Mouse (Mus musculus) cerebellum, adult (tissue): Measurements from ENCODE around the gene Tmem208.

ENCODE experiments used
- ATAC-seq: cut with Nextera tagmentation; 2 replicates; pipeline ENCODE4 v1.9.2; 2017; ENCODE audit warnings: mild to moderate bottlenecking, moderate library complexity, mixed read lengths; ENCODE audit not compliant: insufficient number of reproducible peaks, low FRiP score, low TSS enrichment

The Tmem208 gene

DNA sequence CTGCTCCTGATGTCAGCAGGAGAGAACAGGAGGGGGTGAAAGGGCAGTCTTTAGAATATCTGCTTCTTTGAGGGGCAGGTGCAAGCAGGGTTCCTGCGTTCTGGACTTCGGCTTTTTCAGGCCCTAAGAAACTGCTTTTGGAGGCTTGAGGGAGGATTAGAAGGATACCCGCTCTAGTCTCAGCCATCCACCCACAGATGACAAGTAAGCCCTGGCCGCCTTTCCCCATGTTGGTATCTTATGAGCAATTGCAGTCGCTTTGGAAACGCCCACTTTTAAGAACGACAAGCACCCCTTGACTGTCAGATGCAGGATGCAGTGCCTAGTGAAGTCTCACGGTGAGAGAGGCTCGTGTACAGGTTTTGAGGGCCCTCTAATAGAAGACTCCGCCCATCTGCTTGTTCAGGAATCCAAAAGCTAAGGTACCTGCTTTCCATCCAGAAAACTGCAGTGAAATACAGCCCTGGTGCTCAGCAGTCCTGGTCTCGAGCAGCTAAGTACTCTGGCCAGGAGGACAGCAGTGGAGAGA, 7.4 kb upstream of the Tmem208 start:
- no peak for ATAC-seq

GRCm38 (mm10) chr8:105323183-105323582, 3.0 kb upstream of the Tmem208 start:
- ATAC-seq: no peak

- peak; percentile 64 for ATAC-seq
Observed at GRCm38 (mm10) chr8:105325641-105326093, 487 bp upstream of the Tmem208 start.

DNA sequence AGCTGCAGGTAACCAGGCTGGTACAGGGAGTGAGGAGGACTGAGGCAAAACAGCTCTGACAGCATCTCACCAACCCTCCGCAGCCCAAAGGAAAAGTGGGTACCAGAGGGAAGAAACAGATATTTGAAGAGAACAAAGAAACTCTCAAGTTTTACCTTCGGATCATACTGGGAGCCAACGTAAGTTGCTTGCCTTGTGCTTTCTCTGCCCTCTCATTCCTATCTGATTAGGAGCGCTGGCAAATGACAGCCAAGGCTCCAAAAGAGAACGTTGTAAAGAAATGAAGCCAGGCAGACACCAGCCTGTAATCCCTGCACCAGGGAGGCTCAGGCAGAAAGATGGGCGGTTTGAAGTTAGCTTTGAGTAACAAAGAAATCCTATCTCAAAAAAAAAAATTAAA, 814 bp downstream of the Tmem208 start:
- ATAC-seq: no peak

DNA sequence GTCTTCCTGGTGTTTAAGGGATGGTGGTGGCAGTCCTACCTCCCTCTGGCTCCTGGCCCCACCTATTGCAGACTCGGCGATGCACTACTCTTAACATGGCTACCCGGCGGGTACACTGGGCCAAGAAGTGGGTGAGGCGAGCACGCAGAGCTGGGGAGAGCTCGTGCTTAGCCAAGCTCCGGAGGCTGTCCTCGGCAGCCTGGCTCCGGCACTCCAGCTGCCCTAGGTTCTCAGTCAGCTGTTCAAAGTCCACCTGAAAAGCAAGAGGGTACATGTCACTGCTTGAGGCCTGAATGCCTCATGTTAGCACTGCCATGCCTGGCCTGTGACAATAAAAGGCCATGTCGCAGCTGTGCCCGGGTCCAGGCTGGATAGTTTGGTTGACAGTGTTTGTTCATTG, 4.2 kb downstream of the Tmem208 start:
- no peak for ATAC-seq

DNA sequence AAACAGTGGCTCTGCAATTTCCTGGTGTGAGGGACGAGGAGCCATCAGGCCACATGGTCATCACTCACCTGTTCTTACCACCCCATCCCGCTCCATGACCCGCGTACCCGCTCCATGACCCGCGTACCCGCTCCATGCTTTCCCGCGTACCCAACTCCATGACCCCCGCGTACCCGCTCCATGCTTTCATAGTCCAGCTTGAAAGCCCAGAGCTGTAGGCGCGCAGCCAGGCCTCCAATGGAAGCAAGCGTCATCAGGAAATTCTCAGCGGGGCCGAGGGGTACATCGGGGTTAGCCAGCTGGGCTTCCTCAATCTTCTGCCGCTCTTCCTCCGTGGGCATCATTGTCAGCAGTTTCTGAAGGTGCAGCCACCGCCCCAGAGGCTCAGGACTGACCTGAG, 5.3 kb downstream of the Tmem208 start:
- ATAC-seq: no peak

DNA sequence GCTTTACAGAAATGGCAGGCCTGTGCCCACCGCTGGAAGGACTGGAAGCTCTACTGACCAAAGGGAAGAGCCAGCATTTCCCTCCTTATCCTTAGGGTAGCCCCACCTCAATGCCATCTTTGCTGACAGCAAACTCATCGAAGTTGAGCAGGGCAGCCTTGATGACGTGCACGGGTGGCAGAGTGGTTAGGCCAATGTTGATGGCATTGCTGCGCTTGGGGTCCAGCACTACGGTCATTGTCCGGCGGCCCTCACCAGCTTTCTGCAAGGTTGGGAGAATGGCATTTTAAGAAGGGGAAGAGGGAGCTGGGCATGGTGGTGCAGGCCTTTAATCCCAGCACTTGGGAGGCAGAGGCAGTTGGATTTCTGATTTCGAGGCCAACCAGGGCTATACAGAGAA, 5.8 kb downstream of the Tmem208 start:
- ATAC-seq: no peak

DNA sequence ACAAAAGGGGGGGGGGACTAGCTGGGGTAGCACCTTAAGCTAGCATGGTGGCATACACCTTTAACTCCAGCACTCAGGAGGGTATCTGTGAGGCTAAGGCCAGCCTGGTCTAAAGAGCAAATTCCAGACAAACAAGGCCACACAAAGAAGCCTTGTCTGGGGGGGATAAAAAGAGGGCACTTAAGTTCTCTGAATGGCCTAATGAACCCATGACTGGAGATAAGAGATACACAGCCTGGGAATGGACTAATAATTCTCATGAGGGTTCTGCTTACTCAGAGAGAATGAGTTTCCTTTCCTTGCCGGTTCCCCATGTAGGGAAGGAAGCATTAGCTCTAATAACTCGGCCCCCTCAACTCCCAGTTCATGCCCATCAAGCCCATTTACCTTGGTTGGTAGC, 6.4 kb downstream of the Tmem208 start:
- ATAC-seq: no peak

- ATAC-seq: no peak
Observed at GRCm38 (mm10) chr8:105336373-105337130, 10.4 kb downstream of the Tmem208 start.

DNA sequence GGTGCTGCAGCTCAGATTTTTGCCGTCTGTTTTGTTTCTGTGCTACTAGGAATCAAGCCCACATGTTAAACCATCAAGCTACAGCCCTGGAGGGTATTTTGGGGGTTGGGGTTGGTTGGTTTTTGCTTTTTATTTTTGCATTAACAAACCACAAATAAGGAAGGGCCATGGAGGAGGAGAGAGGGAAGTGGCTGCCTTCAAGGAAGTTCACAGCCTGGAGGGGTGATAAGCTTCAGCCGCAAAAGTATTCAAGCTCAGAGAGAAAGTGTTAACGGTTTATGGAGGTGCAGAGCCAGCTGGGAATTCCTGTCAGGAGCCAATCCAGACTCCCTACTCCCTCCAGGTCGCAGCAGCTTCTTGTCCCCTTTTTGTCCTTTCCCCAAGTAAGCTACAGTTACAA, 12.8 kb downstream of the Tmem208 start:
- no peak for ATAC-seq

DNA sequence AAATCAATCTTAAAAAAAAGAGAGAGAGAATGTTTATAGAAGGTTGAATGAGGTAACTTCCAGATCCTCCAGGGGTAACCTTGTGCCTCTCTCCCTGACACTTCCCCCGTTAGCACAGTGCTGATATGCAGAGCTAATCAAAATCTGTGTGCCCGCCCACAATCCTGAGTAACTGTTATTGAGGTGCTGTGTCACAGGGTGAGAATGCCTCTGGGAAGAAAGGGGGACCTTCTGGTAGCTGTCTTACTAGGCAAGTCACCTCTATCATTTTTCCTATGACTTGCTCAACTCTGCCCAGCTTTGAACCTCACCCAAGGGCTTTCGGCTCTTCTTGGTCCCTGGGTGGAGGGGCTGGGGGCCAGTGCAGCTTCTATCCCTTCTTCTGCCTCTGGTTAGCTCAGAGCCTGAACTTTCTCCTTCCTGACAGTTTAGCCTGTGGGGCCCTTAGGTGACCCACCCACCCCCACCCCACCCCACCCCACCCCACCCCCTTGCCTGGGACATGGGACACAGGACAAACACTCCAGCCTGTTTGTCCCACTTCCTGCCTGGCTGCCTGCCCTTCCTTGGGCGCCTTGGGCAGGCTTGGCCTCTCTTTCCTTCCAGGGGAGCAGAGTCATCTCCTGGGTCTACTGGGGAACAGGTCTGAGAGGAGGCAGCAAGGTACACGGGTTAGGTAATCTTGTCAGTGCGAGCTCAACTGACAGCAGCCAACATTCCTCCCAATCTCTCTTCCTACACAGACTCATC, 13.9 kb downstream of the Tmem208 start:
- no peak for ATAC-seq

DNA sequence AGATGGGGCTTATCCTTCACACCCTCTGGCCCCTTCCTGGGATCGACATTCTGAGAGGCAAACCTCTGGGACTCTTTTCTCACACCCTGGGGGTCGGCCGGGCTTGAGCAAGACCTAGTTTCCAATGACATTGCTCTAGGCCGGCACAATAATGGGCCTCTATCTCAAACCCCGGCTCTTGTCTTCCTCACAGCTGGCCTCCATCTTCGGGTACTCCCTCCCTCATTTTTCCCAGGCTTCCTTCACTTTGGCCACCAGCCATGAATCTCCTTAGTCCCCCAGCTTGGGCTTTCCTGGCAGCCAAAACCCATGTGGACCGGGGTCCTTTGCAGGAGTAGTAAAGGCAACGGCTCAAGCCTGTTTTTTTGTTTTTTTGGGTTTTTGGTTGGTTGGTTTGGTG, 15.2 kb downstream of the Tmem208 start:
- no peak for ATAC-seq

GRCm38 (mm10) chr8:105342768-105343167, 16.6 kb downstream of the Tmem208 start:
- no peak for ATAC-seq

GRCm38 (mm10) chr8:105343791-105344574, 17.8 kb downstream of the Tmem208 start:
- ATAC-seq: no peak

DNA sequence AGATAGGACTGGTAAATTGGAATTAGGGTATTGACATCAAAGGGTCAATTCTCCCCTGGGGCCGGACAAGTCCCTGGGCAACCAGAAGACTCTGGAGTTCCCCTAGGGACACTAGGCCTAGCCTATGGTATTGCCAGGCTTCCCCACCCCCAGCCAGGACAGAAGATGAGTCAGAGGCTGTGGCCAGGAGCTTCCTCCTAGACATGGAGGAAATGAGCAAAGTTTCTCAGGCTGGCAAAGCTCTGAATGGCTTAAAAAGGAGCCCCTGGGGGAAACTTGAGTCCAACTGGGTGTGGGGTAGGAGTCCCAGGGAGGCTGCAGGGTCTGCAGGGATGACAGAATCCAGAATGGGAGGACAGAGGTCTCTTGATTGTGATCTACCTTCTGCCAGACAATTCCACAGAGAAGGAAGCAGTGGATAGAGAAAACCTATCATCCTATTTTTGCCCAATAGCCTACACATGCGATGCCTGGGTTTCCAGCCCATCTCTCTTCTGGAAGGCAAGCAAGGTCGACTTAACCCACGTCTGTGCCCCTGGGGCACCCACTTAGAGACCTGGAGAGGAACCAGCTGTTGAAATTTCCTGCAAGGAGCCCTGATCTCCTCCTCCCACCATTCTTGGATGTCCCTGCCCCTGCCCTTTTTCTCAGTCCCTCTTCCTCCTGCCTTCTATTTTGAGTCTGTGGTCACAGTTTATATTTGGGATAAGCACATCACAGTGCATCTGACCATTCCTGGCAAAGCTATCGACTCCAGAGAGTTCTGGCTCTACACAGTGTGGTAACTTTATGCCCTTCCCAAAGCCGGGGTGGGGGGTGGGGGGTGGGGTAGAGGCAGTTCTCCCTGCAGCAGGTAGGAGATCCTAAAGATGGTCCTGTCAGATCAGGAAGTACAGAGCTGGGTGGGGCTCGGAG, 19.2 kb downstream of the Tmem208 start:
- no peak for ATAC-seq

- no peak for ATAC-seq
Observed at GRCm38 (mm10) chr8:105346611-105347427, 20.7 kb downstream of the Tmem208 start.

DNA sequence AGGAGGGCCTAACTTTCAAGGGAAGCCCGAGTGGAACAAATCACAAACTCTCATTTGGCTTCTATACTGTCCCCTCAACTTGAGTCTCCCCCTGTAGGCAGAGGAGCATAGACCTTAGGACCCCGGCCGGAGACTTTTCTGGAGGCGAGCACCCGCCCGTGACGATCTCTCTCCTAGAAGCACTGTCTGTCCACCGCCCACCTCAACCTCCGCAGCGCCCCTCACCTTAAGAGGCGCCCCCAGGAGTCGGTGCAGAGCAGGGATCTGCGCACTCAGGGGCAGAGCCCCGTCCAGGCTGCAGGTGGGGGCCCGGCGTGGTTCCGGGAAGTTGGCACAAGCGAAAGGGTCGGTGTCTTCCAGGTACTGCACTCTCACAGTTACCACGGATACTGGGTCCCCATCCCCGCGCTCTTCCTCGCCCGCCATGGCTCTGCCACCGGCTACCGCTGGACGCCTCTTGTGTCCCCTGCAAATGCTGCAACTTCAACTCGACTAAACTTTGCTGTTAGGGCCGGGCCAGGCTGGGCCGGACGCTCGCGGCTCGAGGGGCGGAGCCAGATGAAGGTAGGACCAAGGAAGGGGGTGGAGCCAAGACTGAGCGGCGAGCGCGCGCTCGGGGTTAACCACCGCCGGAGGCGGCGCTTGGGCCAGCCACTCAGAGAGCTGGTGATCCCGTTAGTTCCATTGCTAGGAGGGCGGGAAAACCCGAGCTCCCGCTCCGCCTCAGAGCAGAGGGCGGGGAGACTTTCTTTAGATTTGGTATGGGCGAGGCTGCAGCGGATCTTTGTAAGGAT, 21.5 kb downstream of the Tmem208 start, which contains the start of gene Fhod1:
TSS of gene Fhod1 (minus strand) at position 526 of the 794 bp plus-strand sequence.
- peak; percentile 82 for ATAC-seq
